Mouse (Mus musculus) MEL (cell line): ENCODE results near the gene Gosr2.

Source experiments
- CHD1 ChIP-seq: IDR thresholded peaks from 2 replicates; pipeline ENCODE4 v1.6.1; 2012; ENCODE audit warnings: low read depth, mild to moderate bottlenecking, inconsistent platforms, low read length, improper control_type of control experiment
- CTCF ChIP-seq, 3 experiments: IDR thresholded peaks in 2 of 3; conservative IDR thresholded peaks in 1 of 3; 2 replicates each; pipeline ENCODE4 v1.5.1; 2011 to 2012; ENCODE audit warnings: low read length in 3 of 3, low read depth in 2 of 3, mild to moderate bottlenecking in 2 of 3, improper control_type of control experiment in 1 of 3, inconsistent platforms in 1 of 3, mixed read lengths in 1 of 3, moderate library complexity in 1 of 3; ENCODE audit not compliant: control insufficient read depth in 1 of 3, insufficient read depth in 1 of 3, poor library complexity in 1 of 3, severe bottlenecking in 1 of 3
- NRF1 ChIP-seq: IDR thresholded peaks from 2 replicates; pipeline ENCODE4 v1.6.1; 2014; ENCODE audit warnings: low read depth, mild to moderate bottlenecking, inconsistent platforms, low read length, improper control_type of control experiment, moderate library complexity; ENCODE audit not compliant: poor library complexity, insufficient read depth, severe bottlenecking
- POLR2A ChIP-seq, 2 experiments: IDR thresholded peaks; 2 replicates each; pipeline ENCODE4 v1.6.1; 2011 to 2012; ENCODE audit warnings: low read length in 2 of 2, mild to moderate bottlenecking in 2 of 2, control low read depth in 1 of 2, improper control_type of control experiment in 1 of 2, low read depth in 1 of 2, moderate library complexity in 1 of 2; ENCODE audit not compliant: control insufficient read depth in 1 of 2, insufficient read depth in 1 of 2, poor library complexity in 1 of 2
- RAD21 ChIP-seq: IDR thresholded peaks from 2 replicates; pipeline ENCODE4 v1.6.1; 2011; ENCODE audit warnings: mild to moderate bottlenecking, low read depth, low read length, improper control_type of control experiment
- TBP ChIP-seq: IDR thresholded peaks from 2 replicates; pipeline ENCODE4 v1.8.0; 2011; ENCODE audit warnings: low read depth, low read length, improper control_type of control experiment
- TCF12 ChIP-seq: IDR thresholded peaks from 2 replicates; pipeline ENCODE4 v1.6.1; 2014; ENCODE audit warnings: low read depth, mild to moderate bottlenecking, inconsistent platforms, low read length, improper control_type of control experiment, moderate library complexity
- USF1 ChIP-seq: IDR thresholded peaks from 2 replicates; pipeline ENCODE4 v1.6.1; 2014; ENCODE audit warnings: low read depth, mild to moderate bottlenecking, inconsistent platforms, low read length, improper control_type of control experiment, moderate library complexity
- ZC3H11A ChIP-seq: IDR thresholded peaks from 2 replicates; pipeline ENCODE4 v1.6.1; 2012; ENCODE audit warnings: low read depth, mild to moderate bottlenecking, inconsistent platforms, low read length, improper control_type of control experiment

DNA sequence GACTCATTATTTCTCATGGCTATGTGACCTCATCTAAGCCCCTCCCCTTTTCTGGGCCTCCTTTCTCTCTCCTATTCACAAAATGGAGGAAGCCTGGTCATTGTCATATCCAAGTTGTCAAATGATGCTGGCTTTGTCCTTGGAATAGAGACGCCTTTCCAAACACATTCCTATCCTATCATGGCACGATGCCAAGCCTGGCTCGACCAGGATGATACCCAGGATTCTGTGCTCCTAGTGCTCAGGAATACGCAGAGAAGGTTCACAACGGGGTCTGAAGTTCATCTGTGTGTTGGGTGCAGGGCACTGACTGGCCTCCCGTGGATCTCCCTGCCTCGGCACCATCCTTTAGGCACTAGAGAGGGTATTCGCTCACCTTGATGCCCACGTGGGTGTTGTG is 33.9 kb upstream of the Gosr2 start:
- TF ChIP-seq POLR2A (IDR thresholded peaks at IDR 0.05; ENCODE audit: control insufficient read depth in 1 of 2, insufficient read depth in 1 of 2, low read depth in 1 of 2, low read length in 2 of 2, poor library complexity in 1 of 2) (no peak), CHD1 (no peak), TCF12 (no peak), NRF1 (no peak), TBP (no peak), ZC3H11A (no peak), CTCF (IDR thresholded peaks at IDR 0.05 in 2 of 3, conservative IDR thresholded peaks at IDR 0.05 in 1 of 3; ENCODE audit: control insufficient read depth in 1 of 3, insufficient read depth in 1 of 3, low read depth in 2 of 3, low read length in 3 of 3, poor library complexity in 1 of 3, severe bottlenecking in 1 of 3) (no peak), USF1 (no peak), RAD21 (no peak)
